In genomic region chr12:82256921-82257500, GRCm38 (mm10) we compare ENCODE assay signal across 19 mouse cellular contexts.
DNase-seq lines count a peak whose midpoint lies in the region; ATAC-seq and TF ChIP-seq lines count a peak whose summit lies in the region.
"Had no signal": no experiment of that assay in that cellular context is flagged by ENCODE, and none has a peak within 500 bp of the region (broad histone marks: within the 10 kb centered on the region; RNA-seq: fewer than 3 reads in every experiment).

No protein-coding gene starts in this region.

- peaks cover 6% of the 10 kb centered on the region for H3K4me1 ChIP-seq in intestine, embryonic 16.5 days (ENCODE audit: control insufficient read depth, insufficient read depth, low read length)
- H3K4me1 ChIP-seq in intestine, embryonic 15.5 days (replicated peaks): no peaks in the 10 kb centered on the region
- peaks cover 3 to 15% of the 10 kb centered on the region in 2 experiments; a peak in 3 of 4 replicates for H3K4me1 ChIP-seq in ES-E14 (ENCODE audit: control insufficient read depth in 2 of 2, insufficient read depth in 2 of 2, low read length in 2 of 2, poor library complexity in 1 of 2)
- H3K4me1 ChIP-seq: neural tube, embryonic 12.5 days had no signal

- no peak for DNase-seq in ES-E14 (ENCODE audit: low read depth, low spot score)
- peak; percentile 38 for DNase-seq in kidney, adult 18-20 months
- DNase-seq in kidney, postnatal 25 days: peak; percentile 25 to 67
- no peak for DNase-seq in lung, postnatal 4 days
- DNase-seq in urinary bladder, postnatal 14 days (ENCODE audit: low spot score): no peak
- DNase-seq: adrenal gland, postnatal 36 days; B cell, adult 2 months; cerebellum, postnatal 10 days; embryo, embryonic 11 days; liver; lung, embryonic 14.5 days; right cerebral cortex, postnatal 25 days; thymus, adult 2 months had no signal

- H3K27ac ChIP-seq in intestine, embryonic 16.5 days (ENCODE audit: low read length): peak overlapping the region; percentile 34; the same call in 1 of the 2 replicates
- no peak overlapping the region for H3K27ac ChIP-seq in intestine, embryonic 15.5 days
- H3K27ac ChIP-seq in ES-E14 (ENCODE audit: insufficient read depth, low read depth, low read length, poor library complexity, severe bottlenecking): no peak overlapping the region; the same call in 1 of the 2 replicates
- H3K27ac ChIP-seq: heart, adult 2 months; hindbrain, embryonic 15.5 days; neural tube, embryonic 12.5 days had no signal

- no peaks in the 10 kb centered on the region for H3K9me3 ChIP-seq in intestine, embryonic 16.5 days (ENCODE audit: control insufficient read depth, low read length)
- no peaks in the 10 kb centered on the region for H3K9me3 ChIP-seq in intestine, embryonic 15.5 days
- no peaks in the 10 kb centered on the region for H3K9me3 ChIP-seq in ES-E14 (ENCODE audit: control insufficient read depth, insufficient read depth, low read depth, low read length)
- H3K9me3 ChIP-seq: hindbrain, embryonic 15.5 days; neural tube, embryonic 12.5 days had no signal

- no peaks in the 10 kb centered on the region for H3K27me3 ChIP-seq in intestine, embryonic 16.5 days (replicated peaks; ENCODE audit: control insufficient read depth, insufficient read depth, low read length)
- H3K27me3 ChIP-seq in intestine, embryonic 15.5 days (replicated peaks): no peaks in the 10 kb centered on the region
- H3K27me3 ChIP-seq: hindbrain, embryonic 15.5 days; neural tube, embryonic 12.5 days had no signal

- H3K36me3 ChIP-seq in intestine, embryonic 16.5 days (ENCODE audit: control insufficient read depth, insufficient read depth, low read length): no peaks in the 10 kb centered on the region
- no peaks in the 10 kb centered on the region for H3K36me3 ChIP-seq in intestine, embryonic 15.5 days
- H3K36me3 ChIP-seq in ES-E14 (ENCODE audit: control insufficient read depth, insufficient read depth, low read length, poor library complexity, severe bottlenecking): no peaks in the 10 kb centered on the region
- H3K36me3 ChIP-seq: hindbrain, embryonic 15.5 days; neural tube, embryonic 12.5 days had no signal

- WGBS in intestine, embryonic 16.5 days: 83% methylated on average over 6 of the region's 6 CpGs
- WGBS in intestine, embryonic 15.5 days: 85% methylated on average over 6 of the region's 6 CpGs

- no peak overlapping the region for H3K9ac ChIP-seq in intestine, embryonic 16.5 days (ENCODE audit: low read depth, low read length)
- no peak overlapping the region for H3K9ac ChIP-seq in intestine, embryonic 15.5 days
- no peak overlapping the region for H3K9ac ChIP-seq in ES-E14 (ENCODE audit: insufficient read depth, low read depth, low read length, poor library complexity, severe bottlenecking)
- H3K9ac ChIP-seq: hindbrain, embryonic 15.5 days; lung, embryonic 14.5 days; neural tube, embryonic 12.5 days had no signal

- ATAC-seq in intestine, embryonic 16.5 days: no peak
- no peak for ATAC-seq in intestine, embryonic 15.5 days
- ATAC-seq: forebrain, embryonic 14.5 days had no signal

- H3K4me2 ChIP-seq in intestine, embryonic 16.5 days (ENCODE audit: low read depth, low read length): no peak overlapping the region
- H3K4me2 ChIP-seq in intestine, embryonic 15.5 days (replicated peaks): no peak overlapping the region
- H3K4me2 ChIP-seq: hindbrain, embryonic 15.5 days; lung, embryonic 14.5 days; neural tube, embryonic 12.5 days had no signal

- in situ Hi-C loops in ES-E14 (cut with MboI; ENCODE audit: low sequenced_read_pairs in 2 of 2, unreplicated experiment in 2 of 2): no loop called here

- H3K4me3 ChIP-seq in intestine, embryonic 16.5 days (ENCODE audit: low read length): no peak overlapping the region
- H3K4me3 ChIP-seq in intestine, embryonic 15.5 days (replicated peaks): no peak overlapping the region
- H3K4me3 ChIP-seq in ES-E14 (ENCODE audit: insufficient read depth in 1 of 2, low read depth in 1 of 2, low read length in 2 of 2, poor library complexity in 1 of 2, severe bottlenecking in 1 of 2): no peak overlapping the region
- H3K4me3 ChIP-seq: heart, adult 2 months; hindbrain, embryonic 15.5 days; neural tube, embryonic 12.5 days had no signal

TF ChIP-seq in ES-E14, 5 proteins besides CTCF, POLR2A, EP300 and RAD21:
- TF ChIP-seq HCFC1 (IDR thresholded peaks at IDR 0.05; ENCODE audit: borderline replicate concordance, insufficient read depth, low read length) (no peak), ZNF384 (IDR thresholded peaks at IDR 0.05; ENCODE audit: low read depth, low read length) (no peak), ZC3H11A (IDR thresholded peaks at IDR 0.05; ENCODE audit: borderline replicate concordance, low read depth, low read length) (no peak), CHD2 (IDR thresholded peaks at IDR 0.05; ENCODE audit: low read depth, low read length) (no peak), MAFK (IDR thresholded peaks at IDR 0.05; ENCODE audit: insufficient read depth, low read depth, low read length) (0 out of 2 replicates have a peak, but pooled peaks have one; percentile 13)

Comparison
In these comparisons a context has a peak if more than half of its experiments do, and no peak if none do; other contexts are left out.
1. DNase-seq: peak in kidney, adult 18-20 months (single experiment) and kidney, postnatal 25 days (2 of 2); none in ES-E14 (single experiment), lung, postnatal 4 days (0 of 2) and urinary bladder, postnatal 14 days (single experiment).